Mouse (Mus musculus) left cerebral cortex, postnatal 14 days (tissue): Measurements from ENCODE around the gene 0610010K14Rik. TPM values are rescaled to one million over a fixed set of nuclear protein-coding genes. Genes with fewer than 3 reads are reported as not detected.

Experiments used
- DNase-seq, 2 experiments: peaks; one replicate each; pipeline ENCODE4 v3.0.0; 2021 to 2022; ENCODE audit warnings: low spot score in 2 of 2, mixed read lengths in 1 of 2
- intact Hi-C: fragments of 180-260 bp; cut with DNase I; formaldehyde crosslinking; loops from one replicate; pipeline ENCODE4 v1.15.1; 2025
- microRNA-seq, 2 experiments: library from miRNA; unstranded; fragments of <30 nt; microRNA quantifications; one replicate each; pipeline ENCODE4 v1.2.0; 2022
- total RNA-seq, 2 experiments: library from RNA; stranded (reverse); gene quantifications; 2 replicates each; pipeline ENCODE4 v1.2.3; 2021

Gene 0610010K14Rik
- total RNA-seq, 2 experiments from 2014 or later, result 41.3 to 54.2 TPM

DNA sequence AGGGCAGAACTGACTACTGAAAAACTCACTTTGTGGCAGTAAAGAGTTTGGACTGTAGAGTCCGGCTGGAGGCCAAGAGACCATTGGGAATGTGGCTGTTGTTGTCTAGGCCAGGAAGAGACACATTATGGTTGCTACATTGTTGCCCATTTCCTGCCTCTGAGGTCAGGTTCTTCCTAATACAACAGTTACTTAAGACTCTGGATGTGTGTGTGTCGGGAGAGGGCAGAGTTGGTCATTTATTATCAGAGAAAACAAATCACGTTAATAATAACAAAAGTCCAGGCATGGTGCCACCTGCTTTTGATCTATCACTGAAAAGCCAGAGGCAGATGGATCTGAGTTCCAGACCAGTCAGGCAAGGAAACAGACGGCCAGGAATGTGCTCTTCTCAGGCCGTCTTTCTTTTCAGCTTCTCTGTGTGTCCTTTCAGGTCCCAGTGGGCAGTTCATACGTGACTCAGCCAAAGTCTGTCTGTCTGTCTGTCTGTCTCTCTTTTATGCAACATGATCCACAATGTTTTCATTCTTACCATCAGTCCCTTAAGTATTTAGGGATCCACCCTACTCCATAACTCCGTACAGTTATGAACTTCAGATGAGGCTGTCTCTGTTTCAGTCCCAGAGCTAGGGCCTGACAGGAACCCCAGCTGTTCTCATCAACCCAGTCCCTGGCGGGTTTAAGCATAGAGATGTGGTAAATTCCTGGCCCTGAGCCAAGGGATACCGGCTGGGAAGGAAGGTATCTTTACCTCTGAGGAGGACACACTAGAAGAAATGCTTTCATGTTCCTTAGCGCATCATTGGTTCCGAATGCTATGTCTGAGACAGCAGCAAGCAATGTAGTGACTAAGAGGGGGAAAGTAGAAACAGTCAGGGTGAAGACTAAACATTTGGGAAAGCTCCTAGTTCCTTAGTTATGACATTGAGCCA is 44.1 kb downstream of the 0610010K14Rik start:
- no peak for DNase-seq
- intact Hi-C loops, result no loop called here

- no peak for DNase-seq
- intact Hi-C loops, result no loop called here
These were observed 45.6 kb downstream of the 0610010K14Rik start for GRCm38 (mm10) chr11:70192157-70192556.

DNA sequence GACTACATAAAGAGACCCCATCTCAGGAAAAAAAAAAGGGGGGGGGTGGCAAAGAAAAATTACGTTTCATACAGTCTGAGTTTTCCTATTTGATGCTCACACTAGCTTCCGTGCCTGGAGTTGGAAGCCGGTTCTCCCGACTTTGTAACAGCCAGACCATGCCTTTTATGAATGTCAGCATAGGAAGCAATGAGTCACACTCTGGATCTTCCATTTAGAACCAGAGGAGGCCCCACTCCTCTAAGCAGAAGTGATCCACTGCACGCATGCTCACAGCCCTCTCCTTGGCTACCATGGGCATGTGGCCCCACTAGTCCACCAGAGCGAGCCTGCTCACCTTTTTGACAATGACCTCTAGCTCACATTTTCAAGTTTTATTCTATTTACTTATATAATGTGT is 46.5 kb downstream of the 0610010K14Rik start:
- intact Hi-C loops, result no loop called here
- DNase-seq, result no peak

- DNase-seq, result no peak
- intact Hi-C loops, result no loop called here
These were observed 48.2 kb downstream of the 0610010K14Rik start for GRCm38 (mm10) chr11:70189319-70190134.

Small RNA genes within 50 kb of the gene (microRNA-seq; reads per million reads assigned to microRNA genes)
- 674 to 1,507 reads per million in 2 experiments for gene Mir195a
- 0 reads per million in 2 experiments for gene Mir497
- gene Mir497b, result 0 reads per million in 2 experiments

Other genes with a start within 250 kb of the 0610010K14Rik start
- 100 to 1,000 TPM; 213 to 217 TPM for gene Gabarap, start 246.8 kb downstream of the 0610010K14Rik start, total RNA-seq
- 10 to 100 TPM; 39.2 to 40.2 TPM for gene Phf23, start 242.1 kb downstream of the 0610010K14Rik start, total RNA-seq
- 10 to 100 TPM; 27.3 to 30.0 TPM for gene Dvl2, start 237.3 kb downstream of the 0610010K14Rik start, total RNA-seq
- gene Acadvl, start 222.5 kb downstream of the 0610010K14Rik start, total RNA-seq, result 10 to 100 TPM; 50.7 to 53.6 TPM
- 1,000 to 10,000 TPM in 1 of 2 experiments, 100 to 1,000 TPM in 1; 1,000 to 1,075 TPM for gene Dlg4, start 221.0 kb downstream of the 0610010K14Rik start, total RNA-seq
- 1 to 10 TPM; 1.9 to 2.4 TPM for gene Asgr1, start 183.8 kb downstream of the 0610010K14Rik start, total RNA-seq
- gene Asgr2, start 145.3 kb downstream of the 0610010K14Rik start, total RNA-seq, result not detected
- gene Mgl2, start 107.6 kb downstream of the 0610010K14Rik start, total RNA-seq, result under 1 TPM; 0.51 to 0.61 TPM
- 1 to 10 TPM; 3.3 to 5.3 TPM for gene Clec10a, start 81.7 kb downstream of the 0610010K14Rik start, total RNA-seq
- gene Slc16a11, start 25.2 kb downstream of the 0610010K14Rik start, total RNA-seq, result 10 to 100 TPM; 27.2 to 36.8 TPM
- 10 to 100 TPM in 1 of 2 experiments, 1 to 10 TPM in 1; 8.3 to 10.4 TPM for gene Slc16a13, start 16.9 kb downstream of the 0610010K14Rik start, total RNA-seq
- gene Bcl6b, start 8.1 kb downstream of the 0610010K14Rik start, total RNA-seq, result 1 to 10 TPM; 5.1 to 5.3 TPM
- gene Gm21988, start 1.9 kb upstream of the 0610010K14Rik start, total RNA-seq, result 1 to 10 TPM; 5.9 to 7.3 TPM
- 100 to 1,000 TPM; 291 TPM for gene Rnasek, start 1.9 kb upstream of the 0610010K14Rik start, total RNA-seq
- gene Alox12, start 17.4 kb upstream of the 0610010K14Rik start, total RNA-seq, result under 1 TPM in 1 of 2 experiments, not detected in 1; 0.13 TPM
- under 1 TPM; 0.35 to 0.76 TPM for gene Alox12e, start 84.7 kb upstream of the 0610010K14Rik start, total RNA-seq
- gene Alox15, start 114.1 kb upstream of the 0610010K14Rik start, total RNA-seq, result not detected
- 10 to 100 TPM; 38.7 to 39.9 TPM for gene Pelp1, start 172.1 kb upstream of the 0610010K14Rik start, total RNA-seq
- 10 to 100 TPM; 75.1 to 78.6 TPM for gene Arrb2, start 194.7 kb upstream of the 0610010K14Rik start, total RNA-seq
- gene Med11, start 214.0 kb upstream of the 0610010K14Rik start, total RNA-seq, result 10 to 100 TPM; 14.4 to 15.9 TPM
- under 1 TPM; 0.46 to 0.55 TPM for gene Zmynd15, start 221.5 kb upstream of the 0610010K14Rik start, total RNA-seq
- gene Cxcl16, start 222.1 kb upstream of the 0610010K14Rik start, total RNA-seq, result 1 to 10 TPM in 1 of 2 experiments, under 1 TPM in 1; 0.66 to 1.3 TPM